Mouse (Mus musculus): ENCODE data around the gene Glcci1. TPM values are rescaled to one million over a fixed set of nuclear protein-coding genes. Genes with fewer than 3 reads are reported as not detected.

Glcci1 gene
- 130 to 159 TPM (median 146 TPM) in 4 replicates for total RNA-seq (2023; ENCODE audit: inconsistent age)

DNA sequence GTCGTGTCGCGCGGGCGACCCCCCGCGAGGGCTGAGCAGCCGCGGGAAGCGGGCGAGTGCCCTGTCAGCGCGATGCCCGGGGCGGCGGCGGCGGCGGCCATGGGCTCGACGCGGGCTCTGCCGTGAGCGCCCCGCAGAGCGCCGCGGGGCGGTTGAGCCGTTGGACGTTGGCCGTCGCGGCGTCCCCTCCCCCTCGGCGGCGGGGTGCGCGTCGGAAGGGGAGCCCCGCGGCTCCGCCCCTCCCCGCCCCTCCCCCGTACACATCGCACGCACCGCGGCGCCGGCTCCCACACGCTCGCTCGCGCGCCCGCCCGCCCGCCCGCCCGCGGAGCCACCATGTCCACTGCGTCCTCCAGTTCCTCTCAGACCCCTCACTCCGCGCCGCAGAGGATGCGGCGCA lies at the start of gene Glcci1:
Gene Glcci1 (plus strand): TSS at position 50 of the 400 bp plus-strand sequence.

All from B cell, adult (primary cell).